Mouse (Mus musculus): ENCODE measurements around the gene Cmpk2. TPM values are rescaled to one million over a fixed set of nuclear protein-coding genes. Genes with fewer than 3 reads are reported as not detected.

The Cmpk2 gene
- 12.5 and 13.8 TPM in 2 replicates for polyA plus RNA-seq (2012; rRNA removed)

DNA sequence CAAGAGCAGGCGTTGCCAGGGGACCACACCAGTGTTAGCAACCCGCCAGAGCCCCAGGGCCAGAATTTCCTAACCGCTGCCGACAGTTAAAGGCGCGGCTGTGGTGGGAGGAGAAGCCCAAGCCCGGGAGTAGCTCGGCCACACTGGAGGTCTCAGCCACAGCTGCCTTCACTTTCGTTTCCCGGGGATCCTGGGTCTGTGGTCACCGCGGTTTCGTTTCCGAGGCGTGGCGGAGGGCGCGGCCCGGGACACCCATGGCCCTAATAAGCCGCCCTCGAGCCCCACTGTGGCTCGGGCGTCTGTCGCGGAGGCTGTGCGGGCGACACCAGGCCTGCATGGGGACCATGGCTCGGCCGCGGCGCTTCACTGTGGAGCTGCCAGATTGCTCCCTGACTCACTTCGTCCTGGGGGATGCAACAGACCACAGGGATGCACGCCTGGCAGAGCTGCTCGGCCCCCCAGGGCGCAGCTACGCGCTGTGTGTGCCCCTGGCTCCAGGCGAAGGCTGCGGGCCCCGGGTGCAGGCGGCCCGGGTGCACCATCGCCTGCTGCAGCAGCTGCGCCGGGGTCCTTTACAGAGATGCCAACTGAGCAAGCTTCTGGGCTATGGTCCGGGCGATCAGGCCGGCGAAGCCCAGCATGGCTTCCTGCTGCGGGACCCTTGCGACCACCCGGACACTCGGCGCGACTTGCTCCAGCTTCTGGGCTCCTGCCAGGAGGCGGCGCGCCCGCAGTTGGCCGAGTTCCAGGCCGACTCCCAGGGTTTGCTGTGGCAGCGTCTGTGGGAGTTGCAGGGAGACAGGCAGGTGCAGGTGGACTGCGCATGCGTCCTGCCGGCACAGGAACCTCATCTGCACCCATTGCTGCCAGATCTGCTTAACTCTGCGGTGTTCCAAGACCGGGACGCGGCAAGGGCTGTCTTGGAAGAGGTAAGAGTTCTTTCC is at the start of gene Cmpk2:
Cmpk2 (plus strand) TSS at position 107 of the 944 bp plus-strand sequence.

DNA sequence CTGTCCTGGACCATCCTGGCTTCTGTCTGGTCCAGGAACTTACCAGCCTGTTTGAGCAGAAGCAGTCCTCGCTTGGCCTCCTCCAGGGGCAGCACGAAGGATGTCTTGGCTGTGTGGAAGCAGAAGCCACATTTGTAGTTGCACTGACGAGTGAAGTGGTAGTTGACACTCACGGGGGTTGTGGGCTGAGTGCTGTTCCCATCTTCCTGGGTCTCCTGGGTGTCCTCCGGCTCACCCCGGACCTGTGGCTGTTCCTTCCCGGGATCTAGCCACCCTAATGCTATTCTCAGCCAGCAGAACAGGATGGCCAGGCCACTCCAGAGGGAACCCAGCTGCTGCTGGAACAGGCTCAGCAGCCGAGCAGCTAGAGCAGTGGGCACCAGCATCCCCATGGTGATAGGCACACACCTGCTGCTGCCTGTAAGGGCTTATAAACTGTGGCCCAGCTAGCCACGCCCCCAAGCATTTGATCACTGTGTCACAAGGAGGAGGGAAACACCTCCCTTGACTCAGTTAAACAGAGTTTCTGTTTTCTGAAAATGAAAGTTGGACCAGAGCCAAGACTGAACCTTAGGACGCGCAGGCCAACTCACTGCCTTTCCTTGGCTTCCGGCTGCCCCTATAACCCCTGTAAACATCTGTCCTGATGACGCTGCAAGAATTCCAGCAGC is 12.8 kb upstream of the Cmpk2 start, which contains the start of gene Rsad2:
Rsad2 (minus strand) TSS at position 425 of the 671 bp plus-strand sequence.

Other genes with a start within 250 kb of the Cmpk2 start
- gene Rnf144a, start 54.0 kb upstream of the Cmpk2 start, polyA plus RNA-seq (2012; rRNA removed), result 2.0 and 2.2 TPM in 2 replicates
- 33.3 and 59.7 TPM in 2 replicates for gene Rsad2, start 12.8 kb upstream of the Cmpk2 start, polyA plus RNA-seq (2012; rRNA removed)

Data from liver, embryonic 18 days (tissue).